Mouse (Mus musculus) heart, embryonic 13.5 days (tissue): ENCODE measurements around the gene Mmab. TPM values are rescaled to one million over a fixed set of nuclear protein-coding genes. Genes with fewer than 3 reads are reported as not detected.
A peak's percentile ranks its signal among the peaks of the same experiment; 100 is the strongest.

Experiments used
- ATAC-seq: fragments of 200-750 bp; cut with Nextera tagmentation; 2 replicates; pipeline ENCODE4 v1.8.0; 2017; ENCODE audit warnings: moderate TSS enrichment; ENCODE audit not compliant: insufficient number of reproducible peaks, low FRiP score, low TSS enrichment; ENCODE audit errors: extremely low read depth
- H3K27ac ChIP-seq: fragments of 300-500 bp; sonication (generic); replicated peaks from 2 replicates; pipeline ENCODE4 v1.5.1; 2015; ENCODE audit warnings: moderate library complexity, mild to moderate bottlenecking, inconsistent platforms
- H3K27me3 ChIP-seq: fragments of 300-500 bp; sonication (generic); replicated peaks from 2 replicates; pipeline ENCODE4 v1.6.1; 2015; ENCODE audit warnings: mild to moderate bottlenecking, inconsistent platforms
- H3K36me3 ChIP-seq: fragments of 300-500 bp; sonication (generic); 2 replicates; pipeline ENCODE4 v1.6.1; 2015; ENCODE audit warnings: mild to moderate bottlenecking, inconsistent platforms
- H3K4me1 ChIP-seq: fragments of 300-500 bp; sonication (generic); 2 replicates; pipeline ENCODE4 v1.6.1; 2015; ENCODE audit warnings: inconsistent platforms
- H3K4me2 ChIP-seq: fragments of 300-500 bp; sonication (generic); 2 replicates; pipeline ENCODE4 v1.6.1; 2015; ENCODE audit warnings: inconsistent platforms, mild to moderate bottlenecking, moderate library complexity
- H3K4me3 ChIP-seq: fragments of 300-500 bp; sonication (generic); 2 replicates; pipeline ENCODE4 v1.5.1; 2015; ENCODE audit warnings: moderate library complexity, mild to moderate bottlenecking, inconsistent platforms
- H3K9ac ChIP-seq: fragments of 300-500 bp; sonication (generic); 2 replicates; pipeline ENCODE4 v1.6.1; 2015; ENCODE audit warnings: inconsistent platforms, mild to moderate bottlenecking, moderate library complexity
- H3K9me3 ChIP-seq: fragments of 300-500 bp; sonication (generic); 2 replicates; pipeline ENCODE4 v1.6.1; 2016; ENCODE audit warnings: inconsistent platforms
- WGBS: fragments of 180-500 bp; shearing (Covaris S2); methylation state at CpG from one replicate; pipeline ENCODE4 v1.1.7; 2015; ENCODE audit warnings: mixed read lengths; 5-methylcytosine and 5-hydroxymethylcytosine counted together
- polyA plus RNA-seq: library from polyadenylated mRNA; unstranded; fragments of >200 nt; fragmentation: Nextera tagmentation; extraction: Ambion mirVana; gene quantifications from 2 replicates; pipeline ENCODE4 v1.2.1, GENCODE M21; 2015

Gene Mmab
- 22.8 and 24.4 TPM in 2 replicates for polyA plus RNA-seq

DNA sequence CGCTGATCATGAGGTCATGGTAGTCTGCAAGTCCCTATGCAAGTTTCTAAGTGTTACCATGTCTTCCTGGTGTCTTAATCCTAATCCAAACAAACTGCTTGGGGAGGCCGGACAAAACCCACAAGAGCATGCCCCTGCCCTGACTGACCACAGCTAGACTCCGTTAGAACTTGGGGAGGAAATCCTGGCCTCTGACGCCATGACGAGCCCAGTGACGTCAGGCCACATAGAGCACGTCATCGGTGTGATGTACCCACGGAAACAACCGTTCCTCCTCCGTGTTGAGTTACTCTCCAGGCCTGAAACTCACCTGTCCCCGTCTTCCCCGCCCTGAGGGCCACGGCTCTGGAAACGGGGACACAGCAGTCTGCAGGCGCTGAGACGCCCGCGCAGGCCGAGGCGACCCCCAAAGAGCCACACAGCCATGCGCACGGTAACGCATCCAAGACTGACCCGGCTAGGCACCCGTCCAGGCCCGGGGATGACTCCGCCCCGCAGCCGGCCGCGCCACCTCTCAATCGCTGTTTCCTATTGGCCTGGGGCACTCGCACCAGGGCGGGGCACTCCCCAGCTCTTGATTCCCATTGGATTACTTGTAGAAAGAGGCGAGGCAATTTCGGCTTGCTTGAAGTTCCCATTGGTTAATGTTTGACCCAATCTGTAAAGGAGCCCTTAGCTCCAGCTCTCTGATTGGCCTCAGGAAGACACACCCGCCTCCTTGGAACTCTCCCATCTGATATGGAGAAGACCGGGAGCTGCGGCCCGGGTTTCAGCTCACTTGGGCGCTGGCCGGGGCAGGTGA lies at the start of gene Mmab, which contains the start of gene Mvk:
TSS of gene Mmab (minus strand) at position 495 of the 802 bp plus-strand sequence.
TSS of gene Mvk (plus strand) at position 704 of the 802 bp plus-strand sequence.
- 2% methylated on average over 43 of the region's 43 CpGs for WGBS
- peak; percentile 95 for ATAC-seq
- H3K4me1 ChIP-seq, result peaks cover 19% of the 10 kb centered on the region

DNA sequence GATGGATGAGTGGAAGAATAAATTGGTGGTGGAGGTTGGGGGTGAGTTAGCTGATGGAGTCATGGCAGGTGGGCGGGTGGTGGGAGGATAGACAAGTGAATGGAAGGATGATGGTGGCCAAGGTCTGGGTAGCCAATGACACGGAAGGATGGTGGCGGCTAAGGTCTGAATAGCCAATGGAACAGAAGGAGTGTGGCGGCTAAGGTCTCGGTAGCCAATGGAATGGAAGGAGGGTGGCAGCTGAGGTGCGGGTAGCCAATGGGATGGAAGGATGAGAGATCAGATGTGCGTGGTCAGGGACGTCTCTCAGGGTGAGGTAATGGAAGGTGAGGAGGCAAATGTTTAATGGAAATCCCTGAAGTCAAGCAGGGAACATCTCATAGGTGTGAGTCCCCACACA lies 46.4 kb upstream of the Mmab start:
- Histone ChIP-seq H3K9ac (no peak overlapping the region), H3K36me3 (no peaks in the 10 kb centered on the region), H3K27me3 (no peaks in the 10 kb centered on the region), H3K27ac (no peak overlapping the region), H3K4me1 (no peaks in the 10 kb centered on the region), H3K9me3 (no peaks in the 10 kb centered on the region), H3K4me2 (no peak overlapping the region), H3K4me3 (no peak overlapping the region)
- ATAC-seq, result no peak
- WGBS, result 87% methylated on average over 8 of the region's 8 CpGs

More for the DNA sequence above, at the start of gene Mmab, which contains the start of gene Mvk:
- Histone ChIP-seq H3K36me3 (peaks cover 18% of the 10 kb centered on the region), H3K4me2 (peak within 1 kb of the TSS; percentile 92), H3K27me3 (no peaks in the 10 kb centered on the region), H3K9ac (peak within 1 kb of the TSS; percentile 89), H3K27ac (peak within 1 kb of the TSS; percentile 72), H3K9me3 (no peaks in the 10 kb centered on the region), H3K4me3 (peak within 1 kb of the TSS; percentile 83)

DNA sequence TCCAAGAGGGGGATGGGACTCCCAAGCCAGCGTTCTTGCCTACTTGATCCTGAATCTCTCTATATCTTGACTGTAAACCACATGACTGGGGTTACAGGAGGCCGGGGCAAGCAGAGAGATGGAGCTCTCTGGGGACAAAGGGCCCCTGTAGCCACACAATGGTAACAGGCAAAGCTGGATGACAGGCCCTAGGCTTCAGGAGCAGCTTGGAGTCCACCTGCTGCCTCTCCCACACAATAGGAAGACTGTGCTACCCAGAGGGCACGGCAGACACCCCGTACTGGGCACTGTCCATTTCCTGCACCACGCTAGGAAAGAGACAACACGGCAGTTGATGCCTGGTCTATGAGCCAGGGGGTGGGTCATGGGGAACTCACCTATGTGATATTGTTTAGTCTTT lies 45.7 kb upstream of the Mmab start:
- no peak overlapping the region for H3K4me2 ChIP-seq
- H3K9me3 ChIP-seq, result no peaks in the 10 kb centered on the region
- ATAC-seq, result no peak
- no peak overlapping the region for H3K27ac ChIP-seq
- no peaks in the 10 kb centered on the region for H3K27me3 ChIP-seq
- H3K4me1 ChIP-seq, result no peaks in the 10 kb centered on the region
- H3K4me3 ChIP-seq, result no peak overlapping the region
- H3K36me3 ChIP-seq, result no peaks in the 10 kb centered on the region
- WGBS, result 80% methylated on average over 6 of the region's 6 CpGs
- no peak overlapping the region for H3K9ac ChIP-seq

DNA sequence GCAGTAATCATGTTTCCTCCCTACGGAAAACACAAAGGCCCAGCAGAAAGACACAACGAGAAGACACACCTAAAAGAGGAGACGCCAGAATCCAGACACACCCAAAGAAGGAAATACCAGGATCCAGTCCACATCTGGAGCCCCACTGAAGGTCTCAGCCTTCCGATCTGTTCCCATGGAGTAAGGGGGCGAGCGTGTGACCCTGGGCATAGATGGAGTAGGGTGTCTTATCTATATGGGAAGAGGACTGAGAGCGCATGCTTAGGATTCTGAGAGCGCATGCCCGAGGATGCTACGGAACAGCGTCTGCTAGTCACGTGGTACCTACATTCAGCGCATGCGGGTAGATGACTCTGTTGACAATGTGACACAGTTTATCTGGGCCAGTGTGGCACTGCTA lies 41.8 kb upstream of the Mmab start:
- no peak for ATAC-seq
- no peaks in the 10 kb centered on the region for H3K36me3 ChIP-seq
- H3K27me3 ChIP-seq, result no peaks in the 10 kb centered on the region
- no peaks in the 10 kb centered on the region for H3K9me3 ChIP-seq
- no peak overlapping the region for H3K27ac ChIP-seq
- no peak overlapping the region for H3K9ac ChIP-seq
- peaks cover 5% of the 10 kb centered on the region; the same call in 1 of the 2 replicates for H3K4me1 ChIP-seq
- no peak overlapping the region for H3K4me2 ChIP-seq
- no peak overlapping the region for H3K4me3 ChIP-seq
- WGBS, result 65% methylated on average over 14 of the region's 14 CpGs

DNA sequence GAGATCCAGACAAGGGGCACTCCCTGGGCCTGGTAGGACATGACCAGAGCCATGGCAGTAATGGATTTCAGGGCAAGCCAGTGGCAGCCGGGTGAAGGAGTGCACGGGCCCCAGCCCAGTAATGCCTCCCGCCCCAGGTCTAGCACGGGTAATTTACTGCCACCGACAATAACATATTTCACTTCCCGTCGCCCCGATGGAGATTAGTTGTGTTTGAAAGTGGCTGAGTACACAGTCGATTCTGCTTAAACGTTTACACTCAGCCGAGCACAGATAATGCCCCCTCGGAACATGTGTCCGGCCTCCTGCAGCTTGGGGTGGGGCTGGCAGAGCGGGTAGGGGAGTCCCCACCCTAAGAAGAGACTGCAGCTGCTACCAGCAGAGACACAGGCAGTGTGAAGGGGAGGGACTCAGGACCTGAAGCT lies 38.7 kb upstream of the Mmab start:
- H3K9ac ChIP-seq, result no peak overlapping the region
- WGBS, result 35% methylated on average over 14 of the region's 14 CpGs
- H3K27me3 ChIP-seq, result no peaks in the 10 kb centered on the region
- ATAC-seq, result no peak
- peaks cover 5% of the 10 kb centered on the region; the same call in 1 of the 2 replicates for H3K4me1 ChIP-seq
- H3K27ac ChIP-seq, result no peak overlapping the region
- no peaks in the 10 kb centered on the region for H3K9me3 ChIP-seq
- H3K4me3 ChIP-seq, result no peak overlapping the region
- H3K4me2 ChIP-seq, result 0 out of 2 replicates have a peak overlapping the region, but pooled peaks have one; percentile 11
- H3K36me3 ChIP-seq, result no peaks in the 10 kb centered on the region

DNA sequence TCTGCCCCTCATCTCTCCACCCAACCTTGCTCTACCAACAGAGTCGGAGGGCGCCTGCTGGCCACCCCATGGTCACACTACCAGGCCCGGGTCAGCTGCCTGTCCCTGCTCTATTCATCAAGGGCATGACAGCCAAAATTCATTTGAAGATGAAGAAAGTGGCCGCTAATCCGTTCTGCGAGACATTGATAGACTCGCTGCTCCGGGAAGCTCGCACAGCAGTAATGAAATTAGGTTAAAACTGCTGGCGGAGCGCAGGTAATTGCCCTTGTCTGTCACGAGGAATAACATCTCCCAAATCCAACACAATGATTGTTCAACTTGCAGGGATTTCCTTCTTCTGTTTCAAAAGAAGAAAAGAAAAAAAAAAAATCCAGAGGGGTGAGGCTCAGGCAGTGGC lies 34.4 kb upstream of the Mmab start:
- H3K9ac ChIP-seq, result no peak overlapping the region
- peaks cover 5% of the 10 kb centered on the region; the same call in 1 of the 2 replicates for H3K4me1 ChIP-seq
- no peak overlapping the region for H3K4me3 ChIP-seq
- no peak overlapping the region for H3K27ac ChIP-seq
- H3K9me3 ChIP-seq, result no peaks in the 10 kb centered on the region
- H3K4me2 ChIP-seq, result no peak overlapping the region
- 84% methylated on average over 12 of the region's 12 CpGs for WGBS
- no peaks in the 10 kb centered on the region for H3K36me3 ChIP-seq
- peaks cover 10% of the 10 kb centered on the region; the same call in 1 of the 2 replicates for H3K27me3 ChIP-seq
- no peak for ATAC-seq

DNA sequence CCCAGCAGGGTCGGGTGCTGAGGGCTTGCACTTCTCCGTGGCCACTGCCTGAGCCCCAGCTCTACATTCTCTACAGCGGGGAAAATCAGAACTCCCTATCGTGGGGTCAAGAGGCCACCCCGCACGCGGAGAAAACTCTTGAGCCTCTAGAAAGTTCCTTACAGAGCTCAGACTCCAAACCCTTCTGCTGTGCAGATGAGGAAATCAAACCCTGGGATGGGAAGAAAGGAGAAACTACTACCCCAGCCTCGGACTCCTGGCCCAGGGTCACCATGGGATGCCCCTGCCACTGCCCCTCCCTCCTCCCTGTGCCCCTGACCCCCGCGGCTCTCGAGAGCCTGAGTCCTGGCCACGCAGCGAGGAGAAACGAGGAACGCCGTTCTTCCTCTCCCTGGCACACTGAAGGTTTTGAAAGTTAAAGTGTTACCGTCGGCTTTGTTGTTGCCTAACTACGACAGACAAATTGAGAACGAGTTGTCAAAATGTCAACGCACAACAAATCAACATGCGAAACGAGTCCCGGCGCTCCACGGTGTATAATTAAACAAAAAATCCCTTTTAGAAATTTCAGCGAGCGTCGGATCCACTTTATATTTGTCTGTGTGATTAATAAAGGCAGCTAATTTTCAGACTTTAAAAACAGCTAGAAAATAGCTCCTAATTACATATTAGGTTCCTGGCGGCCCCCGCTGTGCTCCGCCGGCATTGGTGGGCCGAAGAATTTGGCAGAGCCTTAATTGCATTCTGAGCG lies 31.1 kb upstream of the Mmab start:
- Histone ChIP-seq H3K4me3 (no peak overlapping the region), H3K9ac (no peak overlapping the region), H3K27ac (no peak overlapping the region), H3K36me3 (no peaks in the 10 kb centered on the region), H3K4me2 (no peak overlapping the region), H3K4me1 (no peaks in the 10 kb centered on the region), H3K27me3 (peaks cover 10% of the 10 kb centered on the region; the same call in 1 of the 2 replicates), H3K9me3 (no peaks in the 10 kb centered on the region)
- WGBS, result 59% methylated on average over 35 of the region's 35 CpGs
- ATAC-seq, result no peak

DNA sequence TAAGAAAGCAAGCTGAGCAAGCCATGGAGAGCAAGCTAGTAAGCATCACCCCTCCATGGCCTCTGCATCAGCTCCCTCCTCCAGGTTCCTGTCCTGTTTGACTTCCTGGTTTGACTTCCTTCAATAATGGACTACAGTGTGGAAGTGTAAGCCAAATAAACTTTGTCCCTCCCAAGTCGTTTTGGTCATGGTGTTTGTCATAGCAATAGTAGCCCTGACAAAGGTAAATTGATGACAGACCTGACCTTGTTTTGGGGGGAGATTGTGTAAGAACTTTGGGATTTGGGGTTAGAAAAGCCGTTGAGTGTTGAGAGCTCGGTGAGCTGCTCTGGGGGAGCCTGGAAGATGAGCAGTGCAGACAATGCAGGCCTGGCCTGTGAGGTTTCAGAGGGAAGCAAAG lies 26.5 kb upstream of the Mmab start:
- Histone ChIP-seq H3K36me3 (no peaks in the 10 kb centered on the region), H3K27ac (no peak overlapping the region), H3K4me2 (no peak overlapping the region), H3K4me1 (peaks cover 26% of the 10 kb centered on the region), H3K4me3 (no peak overlapping the region), H3K9me3 (no peaks in the 10 kb centered on the region), H3K9ac (no peak overlapping the region), H3K27me3 (0 out of 2 replicates have a peak, but pooled peaks cover 6% of the 10 kb centered on the region)
- WGBS, result 66% methylated on average over 3 of the region's 3 CpGs
- no peak for ATAC-seq

DNA sequence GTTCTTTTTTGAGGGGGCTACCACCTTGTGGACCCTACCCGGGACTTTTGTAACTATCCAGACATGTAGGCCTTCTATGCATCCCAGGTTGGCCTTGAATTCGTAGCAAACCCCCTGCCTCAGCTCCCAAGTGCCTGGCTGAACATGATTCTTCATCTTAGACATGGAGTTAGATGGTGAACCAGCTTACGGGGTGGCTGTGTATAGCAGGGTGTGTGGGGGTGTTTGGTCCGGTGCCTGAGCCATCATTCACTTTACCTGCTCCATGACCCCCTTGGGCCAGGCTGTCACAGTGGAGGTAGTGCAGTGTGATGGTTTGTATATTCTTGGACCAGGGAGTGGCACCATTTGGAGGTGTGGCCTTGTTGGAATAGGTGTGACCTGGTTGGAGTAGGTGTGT lies 24.1 kb upstream of the Mmab start:
- peak overlapping the region; percentile 66 for H3K4me2 ChIP-seq
- 57% methylated on average over 4 of the region's 4 CpGs for WGBS
- peak overlapping the region; percentile 42 for H3K4me3 ChIP-seq
- no peak for ATAC-seq
- no peaks in the 10 kb centered on the region for H3K27me3 ChIP-seq
- H3K27ac ChIP-seq, result peak overlapping the region; percentile 86
- H3K9ac ChIP-seq, result peak overlapping the region; percentile 63
- no peaks in the 10 kb centered on the region for H3K36me3 ChIP-seq
- peaks cover 34% of the 10 kb centered on the region for H3K4me1 ChIP-seq
- no peaks in the 10 kb centered on the region for H3K9me3 ChIP-seq

DNA sequence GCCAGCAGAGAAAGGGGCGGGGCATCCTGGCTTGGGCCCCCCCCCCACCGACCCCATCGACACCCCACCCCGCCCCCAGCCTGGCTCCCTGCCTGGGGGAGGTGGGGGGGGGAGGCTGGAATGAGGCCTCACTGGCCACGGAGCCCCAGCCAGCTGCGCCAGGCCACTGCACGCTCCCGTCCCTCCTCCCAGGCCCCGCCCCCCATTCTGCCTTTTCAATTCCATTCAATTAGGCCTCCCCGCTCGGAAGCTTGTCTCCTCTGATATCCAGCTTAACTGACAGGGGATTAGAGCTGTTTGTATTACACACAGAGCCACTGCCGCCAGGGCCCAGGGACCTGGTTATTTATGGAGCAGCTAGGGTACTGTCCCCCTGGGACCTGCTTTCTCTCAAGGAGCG lies 23.6 kb upstream of the Mmab start:
- ATAC-seq, result peak; percentile 66; the same call in 1 of the 2 replicates
- Histone ChIP-seq H3K36me3 (no peaks in the 10 kb centered on the region), H3K9ac (peak overlapping the region; percentile 63), H3K27ac (peak overlapping the region; percentile 86), H3K4me2 (peak overlapping the region; percentile 66), H3K9me3 (no peaks in the 10 kb centered on the region), H3K4me1 (peaks cover 35% of the 10 kb centered on the region), H3K27me3 (no peaks in the 10 kb centered on the region), H3K4me3 (peak overlapping the region; percentile 42)
- WGBS, result 0% methylated on average over 11 of the region's 13 CpGs

DNA sequence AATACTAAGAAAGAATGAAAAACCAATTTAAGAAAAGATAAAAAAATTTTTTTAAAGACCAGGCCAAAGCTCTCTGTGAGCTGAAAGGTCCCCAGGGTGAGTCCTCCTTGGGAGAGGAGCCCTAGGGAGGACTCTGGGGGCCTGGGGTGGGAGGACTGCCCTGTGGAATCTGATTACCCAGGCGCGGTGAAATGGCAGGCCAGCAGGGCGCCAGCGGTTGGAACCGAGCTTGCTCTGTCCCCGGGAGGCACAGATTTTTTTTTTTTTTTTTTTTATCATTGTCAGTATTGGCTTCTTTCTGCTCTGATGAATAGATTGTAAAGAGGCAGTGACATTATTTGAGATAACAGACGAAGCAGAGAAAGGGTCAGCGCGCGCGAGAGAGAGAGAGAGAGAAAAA lies 23.2 kb upstream of the Mmab start:
- no peaks in the 10 kb centered on the region for H3K27me3 ChIP-seq
- H3K9me3 ChIP-seq, result no peaks in the 10 kb centered on the region
- under 1% methylated on average over 11 of the region's 11 CpGs for WGBS
- H3K4me1 ChIP-seq, result peaks cover 38% of the 10 kb centered on the region
- peak overlapping the region; percentile 86 for H3K27ac ChIP-seq
- peak overlapping the region; percentile 63 for H3K9ac ChIP-seq
- ATAC-seq, result peak; percentile 32; the same call in 1 of the 2 replicates
- peak overlapping the region; percentile 66 for H3K4me2 ChIP-seq
- H3K36me3 ChIP-seq, result no peaks in the 10 kb centered on the region
- H3K4me3 ChIP-seq, result peak overlapping the region; percentile 42
